Mouse (Mus musculus) stomach, embryonic 14.5 days (tissue): ENCODE data around the gene Tex26. TPM values are rescaled to one million over a fixed set of nuclear protein-coding genes. Genes with fewer than 3 reads are reported as not detected.

Source experiments
- polyA plus RNA-seq: library from polyadenylated mRNA; unstranded; fragments of >200 nt; fragmentation: Nextera tagmentation; extraction: Ambion mirVana; gene quantifications from 2 replicates; pipeline ENCODE4 v1.2.1, GENCODE M21; 2014

The Tex26 gene
- polyA plus RNA-seq, 1 experiment from 2014 or later: 0.25 TPM

Other genes with a start within 250 kb of the Tex26 start
- 11.2 and 11.6 TPM in 2 replicates for gene Alox5ap, start 174.9 kb upstream of the Tex26 start, polyA plus RNA-seq
- gene Medag, start 27.9 kb upstream of the Tex26 start, polyA plus RNA-seq: 2.2 and 3.6 TPM in 2 replicates
- not detected in 2 replicates for gene Wdr95, start 89.0 kb downstream of the Tex26 start, polyA plus RNA-seq
- 42.7 and 50.8 TPM in 2 replicates for gene Hsph1, start 196.7 kb downstream of the Tex26 start, polyA plus RNA-seq
- 17.8 and 18.2 TPM in 2 replicates for gene B3glct, start 238.6 kb downstream of the Tex26 start, polyA plus RNA-seq